Mouse (Mus musculus) splenic B cell, adult 2 months (primary cell): ENCODE data around the gene Pacs2.

Source experiments
- DNase-seq: peaks from one replicate; pipeline ENCODE4 v3.0.0-alpha.2; 2011; ENCODE audit warnings: low read depth, low spot score
- H3K27me3 ChIP-seq: 2 replicates; pipeline ENCODE4 v1.6.1; 2012; ENCODE audit warnings: mild to moderate bottlenecking, low read length, moderate library complexity, mixed read lengths; ENCODE audit not compliant: control insufficient read depth, poor library complexity, insufficient read depth, severe bottlenecking
- H3K36me3 ChIP-seq: 2 replicates; pipeline ENCODE4 v1.6.1; 2012; ENCODE audit warnings: mild to moderate bottlenecking, low read length, moderate library complexity, mixed read lengths; ENCODE audit not compliant: control insufficient read depth, poor library complexity, insufficient read depth, severe bottlenecking

The Pacs2 gene

GRCm38 (mm10) chr12:113013604-113014558 lies at the start of gene Pacs2:
Gene Pacs2, plus strand, starts transcription at chr12:113014508.
- Histone ChIP-seq H3K36me3 (no peaks in the 10 kb centered on the region), H3K27me3 (no peaks in the 10 kb centered on the region)
- peak; percentile 92 for DNase-seq

- no peak for DNase-seq
- Histone ChIP-seq H3K27me3 (no peaks in the 10 kb centered on the region), H3K36me3 (peaks cover 12% of the 10 kb centered on the region)
Measured at GRCm38 (mm10) chr12:112965783-112966182, 48.5 kb upstream of the Pacs2 start.

- Histone ChIP-seq H3K27me3 (no peaks in the 10 kb centered on the region), H3K36me3 (peaks cover 9% of the 10 kb centered on the region)
- DNase-seq, result no peak
Measured at GRCm38 (mm10) chr12:112968943-112969342, 45.4 kb upstream of the Pacs2 start.

GRCm38 (mm10) chr12:112969616-112970015 lies 44.7 kb upstream of the Pacs2 start:
- DNase-seq, result no peak
- H3K27me3 ChIP-seq, result no peaks in the 10 kb centered on the region
- H3K36me3 ChIP-seq, result peaks cover 11% of the 10 kb centered on the region

GRCm38 (mm10) chr12:112974736-112975135 lies 39.6 kb upstream of the Pacs2 start:
- Histone ChIP-seq H3K36me3 (peaks cover 5% of the 10 kb centered on the region), H3K27me3 (no peaks in the 10 kb centered on the region)
- no peak for DNase-seq

GRCm38 (mm10) chr12:112976371-112977073 lies 37.8 kb upstream of the Pacs2 start, which contains the start of gene Btbd6:
Gene Btbd6, plus strand, starts transcription at chr12:112976482.
- DNase-seq, result peak; percentile 92
- Histone ChIP-seq H3K27me3 (no peaks in the 10 kb centered on the region), H3K36me3 (peaks cover 5% of the 10 kb centered on the region)

- H3K36me3 ChIP-seq, result peaks cover 5% of the 10 kb centered on the region
- H3K27me3 ChIP-seq, result no peaks in the 10 kb centered on the region
- no peak for DNase-seq
Measured at GRCm38 (mm10) chr12:112977156-112977555, 37.2 kb upstream of the Pacs2 start.

- DNase-seq, result no peak
- no peaks in the 10 kb centered on the region for H3K27me3 ChIP-seq
- H3K36me3 ChIP-seq, result peaks cover 7% of the 10 kb centered on the region; the same call in 1 of the 2 replicates
Measured at GRCm38 (mm10) chr12:112982031-112982430, 32.3 kb upstream of the Pacs2 start.

- peak; percentile 53 for DNase-seq
- Histone ChIP-seq H3K36me3 (peaks cover 4% of the 10 kb centered on the region), H3K27me3 (no peaks in the 10 kb centered on the region)
Measured at GRCm38 (mm10) chr12:112985346-112985745, 29.0 kb upstream of the Pacs2 start.

- DNase-seq, result peak; percentile 59
- no peaks in the 10 kb centered on the region for H3K27me3 ChIP-seq
- peaks cover 7% of the 10 kb centered on the region for H3K36me3 ChIP-seq
Measured at GRCm38 (mm10) chr12:112987877-112988276, 26.4 kb upstream of the Pacs2 start.

GRCm38 (mm10) chr12:112990706-112991405 lies 23.5 kb upstream of the Pacs2 start:
- DNase-seq, result no peak
- no peaks in the 10 kb centered on the region for H3K27me3 ChIP-seq
- H3K36me3 ChIP-seq, result peaks cover 2% of the 10 kb centered on the region

- H3K27me3 ChIP-seq, result no peaks in the 10 kb centered on the region
Measured at GRCm38 (mm10) chr12:112991444-112991843, 22.9 kb upstream of the Pacs2 start.

GRCm38 (mm10) chr12:112994153-112994552 lies 20.2 kb upstream of the Pacs2 start:
- peaks cover 2% of the 10 kb centered on the region; the same call in 1 of the 2 replicates for H3K36me3 ChIP-seq
- DNase-seq, result peak; percentile 70
- no peaks in the 10 kb centered on the region for H3K27me3 ChIP-seq

More at GRCm38 (mm10) chr12:112991444-112991843, 22.9 kb upstream of the Pacs2 start:
- DNase-seq, result no peak
- peaks cover 2% of the 10 kb centered on the region; the same call in 1 of the 2 replicates for H3K36me3 ChIP-seq

- no peaks in the 10 kb centered on the region for H3K36me3 ChIP-seq
- DNase-seq, result peak; percentile 28
- no peaks in the 10 kb centered on the region for H3K27me3 ChIP-seq
Measured at GRCm38 (mm10) chr12:112999569-113000293, 14.6 kb upstream of the Pacs2 start.
